Mouse (Mus musculus) CH12.LX (cell line): ENCODE results near the gene App. TPM values are rescaled to one million over a fixed set of nuclear protein-coding genes. Genes with fewer than 3 reads are reported as not detected.

Source experiments
- DNase-seq: peaks from one replicate; pipeline ENCODE4 v3.0.0-alpha.2; 2013; ENCODE audit errors: extremely low read depth
- H3K27ac ChIP-seq: 2 replicates; pipeline ENCODE4 v1.5.1; 2012; ENCODE audit warnings: low read depth, mild to moderate bottlenecking, control low read depth, moderate library complexity; ENCODE audit not compliant: insufficient read depth
- H3K27me3 ChIP-seq: replicated peaks from 2 replicates; pipeline ENCODE3; 2012; ENCODE audit warnings: inconsistent platforms
- H3K36me3 ChIP-seq, 2 experiments: replicated peaks in 1 of 2; 2 replicates each; pipeline versions ENCODE3 to v1.6.1; 2012; ENCODE audit warnings: inconsistent platforms in 1 of 2, low read length in 1 of 2, mild to moderate bottlenecking in 1 of 2, mixed read lengths in 1 of 2, moderate library complexity in 1 of 2; ENCODE audit not compliant: control insufficient read depth in 1 of 2, insufficient read depth in 1 of 2
- H3K4me1 ChIP-seq, 2 experiments: 2 replicates each; pipeline ENCODE4 v1.6.1; 2012; ENCODE audit warnings: inconsistent platforms in 1 of 2, moderate library complexity in 1 of 2; ENCODE audit not compliant: insufficient read depth in 2 of 2, control insufficient read depth in 1 of 2
- H3K4me2 ChIP-seq: 2 replicates; pipeline ENCODE4 v1.6.1; 2012; ENCODE audit warnings: low read depth, mild to moderate bottlenecking, control low read depth; ENCODE audit not compliant: poor library complexity, insufficient read depth, severe bottlenecking
- H3K4me3 ChIP-seq, 3 experiments: fragments of 150-350 bp in 1 of 3; sonication (generic) in 1 of 3; replicated peaks in 1 of 3; 2 replicates each; pipeline versions ENCODE3 to v1.5.1; 2011 to 2012; ENCODE audit warnings: low read depth in 2 of 3, low read length in 2 of 3, mild to moderate bottlenecking in 2 of 3, moderate library complexity in 2 of 3, control low read depth in 1 of 3, improper control_type of control experiment in 1 of 3, inconsistent platforms in 1 of 3, mixed read lengths in 1 of 3; ENCODE audit not compliant: poor library complexity in 1 of 3
- H3K79me2 ChIP-seq: replicated peaks from 2 replicates; pipeline ENCODE4 v1.6.1; 2012; ENCODE audit warnings: mild to moderate bottlenecking, moderate library complexity; ENCODE audit not compliant: control insufficient read depth, poor library complexity, insufficient read depth, severe bottlenecking; ENCODE audit errors: extremely low read depth
- H3K9ac ChIP-seq: 2 replicates; pipeline ENCODE4 v1.6.1; 2012; ENCODE audit warnings: low read depth, mild to moderate bottlenecking, control low read depth, moderate library complexity; ENCODE audit not compliant: insufficient read depth
- H3K9me3 ChIP-seq: replicated peaks from 2 replicates; pipeline ENCODE3; 2012; ENCODE audit warnings: low read length, inconsistent platforms, mixed read lengths
- CHD2 ChIP-seq: IDR thresholded peaks from 2 replicates; pipeline ENCODE4 v1.6.1; 2011; ENCODE audit warnings: low read length, improper control_type of control experiment
- CTCF ChIP-seq, 2 experiments: IDR thresholded peaks in 1 of 2; conservative IDR thresholded peaks in 1 of 2; 2 replicates each; pipeline ENCODE4 v1.5.1; 2011 to 2012; ENCODE audit warnings: low read depth in 2 of 2, low read length in 2 of 2, improper control_type of control experiment in 1 of 2, inconsistent platforms in 1 of 2, mild to moderate bottlenecking in 1 of 2, moderate library complexity in 1 of 2
- EP300 ChIP-seq: IDR thresholded peaks from 2 replicates; pipeline ENCODE4 v1.6.1; 2011; ENCODE audit warnings: low read length, improper control_type of control experiment
- GABPA ChIP-seq: IDR thresholded peaks from 2 replicates; pipeline ENCODE4 v1.6.1; 2012; ENCODE audit warnings: low read depth, low read length, improper control_type of control experiment, inconsistent platforms; ENCODE audit not compliant: insufficient replicate concordance
- HCFC1 ChIP-seq: IDR thresholded peaks from 2 replicates; pipeline ENCODE4 v1.6.1; 2012; ENCODE audit warnings: low read depth, mild to moderate bottlenecking, inconsistent platforms, low read length, improper control_type of control experiment
- IRF4 ChIP-seq: IDR thresholded peaks from 2 replicates; pipeline ENCODE4 v1.6.1; 2014; ENCODE audit warnings: low read depth, mild to moderate bottlenecking, inconsistent platforms, low read length, improper control_type of control experiment
- MAFK ChIP-seq: IDR thresholded peaks from 2 replicates; pipeline ENCODE4 v1.6.1; 2011; ENCODE audit warnings: low read length, improper control_type of control experiment; ENCODE audit not compliant: insufficient replicate concordance
- MAX ChIP-seq: IDR thresholded peaks from 2 replicates; pipeline ENCODE4 v1.6.1; 2011; ENCODE audit warnings: low read length, improper control_type of control experiment
- MEF2A ChIP-seq: IDR thresholded peaks from 2 replicates; pipeline ENCODE4 v1.6.1; 2014; ENCODE audit warnings: low read depth, mild to moderate bottlenecking, inconsistent platforms, low read length, improper control_type of control experiment, borderline replicate concordance
- MXI1 ChIP-seq: IDR thresholded peaks from 2 replicates; pipeline ENCODE4 v1.6.1; 2011; ENCODE audit warnings: mild to moderate bottlenecking, low read depth, low read length, improper control_type of control experiment
- NELFE ChIP-seq: IDR thresholded peaks from 2 replicates; pipeline ENCODE4 v1.6.1; 2011; ENCODE audit warnings: low read depth, low read length, improper control_type of control experiment
- NRF1 ChIP-seq: IDR thresholded peaks from 2 replicates; pipeline ENCODE4 v1.6.1; 2014; ENCODE audit warnings: low read depth, mild to moderate bottlenecking, inconsistent platforms, low read length, improper control_type of control experiment, moderate library complexity
- PAX5 ChIP-seq: IDR thresholded peaks from 2 replicates; pipeline ENCODE4 v1.6.1; 2012; ENCODE audit warnings: low read length, inconsistent platforms, mixed read lengths
- POLR2AphosphoS2 ChIP-seq: IDR thresholded peaks from 2 replicates; pipeline ENCODE4 v1.6.1; 2011; ENCODE audit warnings: low read depth, low read length, improper control_type of control experiment
- RAD21 ChIP-seq: IDR thresholded peaks from 2 replicates; pipeline ENCODE4 v1.6.1; 2011; ENCODE audit warnings: low read depth, mild to moderate bottlenecking, low read length, improper control_type of control experiment, moderate library complexity
- SIN3A ChIP-seq: IDR thresholded peaks from 2 replicates; pipeline ENCODE4 v1.6.1; 2012; ENCODE audit warnings: low read length, improper control_type of control experiment, inconsistent platforms
- TBP ChIP-seq: conservative IDR thresholded peaks from 2 replicates; pipeline ENCODE4 v1.6.1; 2011; ENCODE audit warnings: low read depth, low read length, improper control_type of control experiment
- TCF12 ChIP-seq: IDR thresholded peaks from 2 replicates; pipeline ENCODE4 v1.6.1; 2014; ENCODE audit warnings: low read depth, mild to moderate bottlenecking, inconsistent platforms, low read length, improper control_type of control experiment
- UBTF ChIP-seq: IDR thresholded peaks from 2 replicates; pipeline ENCODE4 v1.6.1; 2012; ENCODE audit warnings: low read depth, mild to moderate bottlenecking, inconsistent platforms, low read length, improper control_type of control experiment, moderate library complexity
- ZC3H11A ChIP-seq: IDR thresholded peaks from 2 replicates; pipeline ENCODE4 v1.6.1; 2012; ENCODE audit warnings: low read depth, mild to moderate bottlenecking, inconsistent platforms, low read length, improper control_type of control experiment
- ZMIZ1 ChIP-seq: IDR thresholded peaks from 2 replicates; pipeline ENCODE4 v1.6.1; 2012; ENCODE audit warnings: low read depth, mild to moderate bottlenecking, inconsistent platforms, low read length, improper control_type of control experiment
- ZNF384 ChIP-seq: IDR thresholded peaks from 2 replicates; pipeline ENCODE4 v1.6.1; 2012; ENCODE audit warnings: low read depth, low read length, improper control_type of control experiment, inconsistent platforms
- dilution Hi-C: fragments of 300-500 bp; cut with MboI; formaldehyde crosslinking; loops from 2 replicates; pipeline ENCODE4 v1.14.3; 2020; ENCODE audit warnings: low sequenced_read_pairs; ENCODE audit not compliant: extremely low pct_unique_long_range_greater_than_20kb, extremely low pct_ligation_motif_present
- in situ Hi-C: fragments of 300-500 bp; cut with MboI; formaldehyde crosslinking; loops from 3 replicates; pipeline ENCODE4 v1.14.3; 2019; ENCODE audit warnings: low sequenced_read_pairs, low pct_ligation_motif_present, low pct_unique_long_range_greater_than_20kb, mixed read lengths
- polyA plus RNA-seq: library from polyadenylated mRNA; unstranded; fragments of >175 nt; gene quantifications from 2 replicates; pipeline ENCODE4 v1.2.1, GENCODE M21; 2012; ENCODE audit warnings: low read depth; ENCODE audit not compliant: insufficient read length
- total RNA-seq, 2 experiments: library from RNA; depleted of rRNA; stranded (reverse); fragments of 300-350 nt in 1 of 2; fragments of >200 nt in 1 of 2; gene quantifications; 2 replicates each; pipeline ENCODE4 v1.2.3; 2012 to 2014

App gene
- total and polyA plus RNA-seq, 3 experiments: 31.1 to 99.2 (median 84.1) TPM

- peak; percentile 22 for DNase-seq
- Histone ChIP-seq H3K27me3 (no peaks in the 10 kb centered on the region), H3K9ac (no peak overlapping the region), H3K4me3 (no peak overlapping the region), H3K36me3 (peaks cover 26 to 51% of the 10 kb centered on the region in 2 experiments), H3K4me2 (no peak overlapping the region), H3K27ac (no peak overlapping the region), H3K4me1 (peaks cover 0 to 10% of the 10 kb centered on the region in 2 experiments; a peak in 1 of 4 replicates), H3K79me2 (no peaks in the 10 kb centered on the region), H3K9me3 (peaks cover 7% of the 10 kb centered on the region)
- in situ Hi-C loops (no loop called here), dilution Hi-C loops (no loop called here)
- TF ChIP-seq CTCF (conservative IDR thresholded peaks at IDR 0.05 in 1 of 2, IDR thresholded peaks at IDR 0.05 in 1 of 2; ENCODE audit: low read depth in 2 of 2, low read length in 2 of 2): no peak
- TF ChIP-seq GABPA: no peak
- no peak for TF ChIP-seq IRF4
- TF ChIP-seq NRF1: no peak
Observed at GRCm38 (mm10) chr16:85000304-85000703, 173.3 kb downstream of the App start.

DNA sequence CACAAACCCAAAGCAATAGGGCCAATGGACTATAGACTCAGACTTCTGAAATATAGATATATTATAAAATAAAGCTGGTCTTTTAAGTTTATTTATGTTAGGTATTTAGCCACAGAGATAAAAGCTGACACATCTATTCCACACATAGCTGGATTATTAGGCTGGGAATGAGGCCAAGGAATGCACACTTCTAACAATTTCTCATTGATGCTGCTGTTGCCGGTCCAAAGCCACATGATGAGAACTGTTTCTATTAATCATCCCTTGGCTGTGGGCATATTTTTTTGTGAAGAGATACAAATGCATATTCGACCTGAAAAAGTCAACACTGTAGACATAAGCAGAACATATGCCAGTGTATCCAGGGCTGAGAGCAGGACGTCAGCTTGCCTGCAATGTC, 176.0 kb downstream of the App start:
- dilution Hi-C loops (no loop called here), in situ Hi-C loops (no loop called here)
- no peak overlapping the region for H3K4me3 ChIP-seq
- H3K4me1 ChIP-seq: peaks cover 0 to 10% of the 10 kb centered on the region in 2 experiments; a peak in 1 of 4 replicates
- no peak overlapping the region for H3K27ac ChIP-seq
- no peak overlapping the region for H3K4me2 ChIP-seq
- no peak for DNase-seq
- peaks cover 26 to 63% of the 10 kb centered on the region in 2 experiments for H3K36me3 ChIP-seq
- peaks cover 6% of the 10 kb centered on the region for H3K9me3 ChIP-seq
- no peak overlapping the region for H3K9ac ChIP-seq
- TF ChIP-seq CHD2 (no peak), EP300 (no peak), MEF2A (no peak), MAFK (no peak), NRF1 (no peak), SIN3A (no peak), NELFE (no peak), PAX5 (no peak), ZC3H11A (no peak), MAX (no peak), TCF12 (no peak), CTCF (conservative IDR thresholded peaks at IDR 0.05 in 1 of 2, IDR thresholded peaks at IDR 0.05 in 1 of 2; ENCODE audit: low read depth in 2 of 2, low read length in 2 of 2) (no peak), HCFC1 (no peak), POLR2AphosphoS2 (no peak), RAD21 (no peak), ZNF384 (no peak), MXI1 (no peak), TBP (no peak), ZMIZ1 (no peak), UBTF (no peak)
- no peaks in the 10 kb centered on the region for H3K79me2 ChIP-seq
- no peaks in the 10 kb centered on the region for H3K27me3 ChIP-seq
